Mouse (Mus musculus) thymus, adult 2 months (tissue): ENCODE measurements around the gene Hspb7. TPM values are rescaled to one million over a fixed set of nuclear protein-coding genes. Genes with fewer than 3 reads are reported as not detected.

Experiments used
- DNase-seq: peaks from one replicate; pipeline ENCODE4 v3.0.0; 2021
- H3K27ac ChIP-seq: fragments of 200-500 bp; 2 replicates; pipeline ENCODE4 v1.5.1; 2012; ENCODE audit warnings: low read length, control low read depth; ENCODE audit not compliant: control insufficient read depth, insufficient read depth
- H3K27me3 ChIP-seq: fragments of 200-500 bp; 2 replicates; pipeline ENCODE4 v1.6.1; 2012; ENCODE audit warnings: mild to moderate bottlenecking, low read length, moderate library complexity, mixed read lengths; ENCODE audit not compliant: control insufficient read depth, insufficient read depth
- H3K36me3 ChIP-seq: fragments of 200-500 bp; 2 replicates; pipeline ENCODE4 v1.6.1; 2012; ENCODE audit warnings: mild to moderate bottlenecking, low read length, moderate library complexity; ENCODE audit not compliant: control insufficient read depth, insufficient read depth
- H3K4me1 ChIP-seq: fragments of 200-500 bp; replicated peaks from 2 replicates; pipeline ENCODE4 v1.6.1; 2012; ENCODE audit warnings: low read length; ENCODE audit not compliant: control insufficient read depth, insufficient read depth
- H3K4me3 ChIP-seq: fragments of 200-500 bp; 2 replicates; pipeline ENCODE4 v1.5.1; 2012; ENCODE audit warnings: mild to moderate bottlenecking, low read length, control low read depth, moderate library complexity; ENCODE audit not compliant: control insufficient read depth, insufficient read depth
- CTCF ChIP-seq: fragments of 200-500 bp; IDR thresholded peaks from 2 replicates; pipeline ENCODE4 v1.5.1; 2012; ENCODE audit warnings: mild to moderate bottlenecking, control low read depth, low read length, moderate library complexity, borderline replicate concordance; ENCODE audit not compliant: control insufficient read depth, poor library complexity, insufficient read depth; ENCODE audit errors: extremely low read depth
- POLR2A ChIP-seq: fragments of 200-500 bp; IDR thresholded peaks from 2 replicates; pipeline ENCODE4 v1.6.1; 2012; ENCODE audit warnings: mild to moderate bottlenecking, low read length, control low read depth, moderate library complexity; ENCODE audit not compliant: control insufficient read depth, poor library complexity, insufficient read depth; ENCODE audit errors: extremely low read depth
- WGBS: fragments of 180-500 bp; shearing (Covaris S2); methylation state at CpG from one replicate; pipeline ENCODE4 v1.1.7; 2018; 5-methylcytosine and 5-hydroxymethylcytosine counted together
- polyA plus RNA-seq: library from polyadenylated mRNA; depleted of rRNA; stranded (reverse); fragments of >200 nt; gene quantifications from 2 replicates; pipeline ENCODE4 v1.2.3, GENCODE M21; 2012

Gene Hspb7
- polyA plus RNA-seq, 1 experiment = 36.2 TPM

DNA sequence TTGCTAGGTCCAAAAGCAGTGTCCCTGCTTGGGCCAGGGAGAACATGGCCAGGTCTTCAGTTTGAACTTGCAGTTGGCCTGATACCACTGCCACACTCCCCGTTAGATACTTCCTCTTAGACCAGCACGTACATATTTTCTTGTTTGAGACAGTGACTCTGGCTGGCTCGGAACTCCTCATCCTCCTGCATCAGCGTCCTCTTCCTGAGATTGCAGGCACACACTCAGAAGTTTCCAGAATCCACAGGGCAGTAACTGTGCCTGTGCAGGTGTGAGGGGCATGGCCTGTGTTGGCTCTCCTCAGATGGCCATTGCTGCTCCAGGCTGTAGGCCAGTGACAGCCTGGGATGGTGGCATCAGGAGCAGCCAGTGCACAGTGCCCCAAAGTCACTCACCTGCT, 39.9 kb downstream of the Hspb7 start:
- TF ChIP-seq POLR2A (no peak), CTCF (no peak)
- no peaks in the 10 kb centered on the region for H3K27me3 ChIP-seq
- H3K4me1 ChIP-seq = peaks cover 3% of the 10 kb centered on the region
- H3K4me3 ChIP-seq = no peak overlapping the region
- no peak overlapping the region for H3K27ac ChIP-seq
- no peak for DNase-seq
- WGBS = 84% methylated on average over 4 of the region's 4 CpGs
- H3K36me3 ChIP-seq = peaks cover 20% of the 10 kb centered on the region

DNA sequence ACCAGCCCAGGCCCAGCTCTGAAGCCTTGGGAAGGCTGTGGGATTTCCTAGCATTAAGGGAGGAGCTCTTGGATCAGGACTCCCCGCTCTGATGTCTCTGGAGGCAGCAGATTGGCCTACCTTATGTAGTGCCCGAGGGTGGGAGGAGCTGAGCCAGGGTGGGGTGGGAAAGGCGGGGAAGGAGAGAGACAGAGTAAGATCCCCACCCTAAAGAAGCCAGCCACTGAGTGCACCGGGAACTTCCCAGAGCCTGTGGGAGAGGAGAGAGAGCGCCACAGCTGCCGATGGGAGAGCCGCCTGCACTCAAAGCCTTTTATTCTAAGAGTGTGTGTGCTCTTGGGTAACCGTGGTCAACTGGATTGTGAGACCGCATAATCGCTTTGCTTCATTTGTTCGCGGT, 40.5 kb downstream of the Hspb7 start:
- 95% methylated on average over 12 of the region's 12 CpGs for WGBS

DNA sequence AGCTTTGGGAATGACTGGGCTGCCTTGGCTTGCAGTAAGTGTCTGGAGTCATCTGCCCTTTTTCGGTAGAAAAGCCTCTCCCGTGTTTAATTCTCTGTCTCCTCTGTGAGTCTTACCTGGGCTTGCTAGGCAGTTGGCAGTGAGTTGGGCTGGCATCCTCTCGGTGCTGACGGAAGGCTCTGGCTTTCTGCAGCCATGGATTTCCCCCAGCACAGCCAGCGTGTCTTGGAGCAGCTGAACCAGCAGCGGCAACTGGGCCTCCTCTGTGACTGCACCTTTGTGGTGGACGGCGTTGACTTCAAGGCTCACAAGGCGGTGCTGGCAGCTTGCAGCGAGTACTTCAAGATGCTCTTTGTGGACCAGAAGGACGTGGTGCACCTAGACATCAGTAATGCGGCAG, 41.0 kb downstream of the Hspb7 start:
- no peak for DNase-seq
- H3K4me3 ChIP-seq = no peak overlapping the region
- 95% methylated on average over 12 of the region's 12 CpGs for WGBS
- no peak overlapping the region for H3K27ac ChIP-seq
- H3K4me1 ChIP-seq = no peaks in the 10 kb centered on the region
- peaks cover 31% of the 10 kb centered on the region for H3K36me3 ChIP-seq
- no peak for TF ChIP-seq POLR2A
- TF ChIP-seq CTCF = no peak
- no peaks in the 10 kb centered on the region for H3K27me3 ChIP-seq

More for the DNA sequence above, 40.5 kb downstream of the Hspb7 start:
- Histone ChIP-seq H3K4me1 (no peaks in the 10 kb centered on the region), H3K27ac (no peak overlapping the region), H3K27me3 (no peaks in the 10 kb centered on the region), H3K4me3 (no peak overlapping the region), H3K36me3 (peaks cover 26% of the 10 kb centered on the region)
- DNase-seq = no peak
- TF ChIP-seq POLR2A (no peak), CTCF (no peak)

DNA sequence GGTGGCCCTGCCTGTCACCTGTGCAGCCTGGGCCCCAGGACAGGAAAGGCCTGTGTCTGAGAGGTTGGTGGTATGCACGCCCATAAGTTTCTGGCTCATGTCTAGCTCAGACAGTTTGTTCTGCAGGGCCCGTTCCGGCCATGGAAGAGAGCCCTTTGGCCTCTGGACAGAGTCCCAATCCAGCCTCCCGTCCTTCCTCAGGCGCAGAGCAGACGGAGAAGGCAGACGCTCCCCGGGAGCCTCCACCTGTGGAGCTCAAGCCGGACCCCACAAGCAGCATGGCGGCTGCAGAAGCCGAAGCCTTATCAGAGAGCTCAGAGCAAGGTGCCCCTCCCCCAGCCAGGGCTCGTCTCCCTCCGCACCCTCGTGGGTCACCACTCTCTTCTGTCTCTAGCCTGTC, 42.9 kb downstream of the Hspb7 start:
- Histone ChIP-seq H3K4me3 (no peak overlapping the region), H3K4me1 (no peaks in the 10 kb centered on the region), H3K36me3 (peaks cover 33% of the 10 kb centered on the region), H3K27ac (no peak overlapping the region), H3K27me3 (no peaks in the 10 kb centered on the region)
- no peak for TF ChIP-seq CTCF
- TF ChIP-seq POLR2A = no peak
- DNase-seq = no peak
- 98% methylated on average over 14 of the region's 14 CpGs for WGBS

DNA sequence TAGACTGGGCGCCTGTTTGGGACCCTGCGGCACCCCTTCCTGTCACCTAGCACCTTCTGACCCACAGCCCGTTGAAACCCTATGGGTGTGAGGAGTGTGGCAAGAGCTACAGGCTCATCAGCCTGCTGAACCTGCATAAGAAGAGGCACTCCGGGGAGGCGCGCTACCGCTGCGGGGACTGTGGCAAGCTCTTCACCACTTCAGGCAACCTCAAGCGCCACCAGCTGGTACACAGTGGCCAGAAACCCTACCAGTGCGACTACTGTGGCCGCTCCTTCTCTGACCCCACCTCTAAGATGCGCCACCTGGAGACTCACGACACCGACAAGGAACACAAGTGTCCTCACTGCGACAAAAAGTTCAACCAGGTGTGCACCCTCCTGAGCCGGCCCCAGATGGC, 44.1 kb downstream of the Hspb7 start:
- peaks cover 39% of the 10 kb centered on the region for H3K36me3 ChIP-seq
- WGBS = 94% methylated on average over 16 of the region's 16 CpGs

DNA sequence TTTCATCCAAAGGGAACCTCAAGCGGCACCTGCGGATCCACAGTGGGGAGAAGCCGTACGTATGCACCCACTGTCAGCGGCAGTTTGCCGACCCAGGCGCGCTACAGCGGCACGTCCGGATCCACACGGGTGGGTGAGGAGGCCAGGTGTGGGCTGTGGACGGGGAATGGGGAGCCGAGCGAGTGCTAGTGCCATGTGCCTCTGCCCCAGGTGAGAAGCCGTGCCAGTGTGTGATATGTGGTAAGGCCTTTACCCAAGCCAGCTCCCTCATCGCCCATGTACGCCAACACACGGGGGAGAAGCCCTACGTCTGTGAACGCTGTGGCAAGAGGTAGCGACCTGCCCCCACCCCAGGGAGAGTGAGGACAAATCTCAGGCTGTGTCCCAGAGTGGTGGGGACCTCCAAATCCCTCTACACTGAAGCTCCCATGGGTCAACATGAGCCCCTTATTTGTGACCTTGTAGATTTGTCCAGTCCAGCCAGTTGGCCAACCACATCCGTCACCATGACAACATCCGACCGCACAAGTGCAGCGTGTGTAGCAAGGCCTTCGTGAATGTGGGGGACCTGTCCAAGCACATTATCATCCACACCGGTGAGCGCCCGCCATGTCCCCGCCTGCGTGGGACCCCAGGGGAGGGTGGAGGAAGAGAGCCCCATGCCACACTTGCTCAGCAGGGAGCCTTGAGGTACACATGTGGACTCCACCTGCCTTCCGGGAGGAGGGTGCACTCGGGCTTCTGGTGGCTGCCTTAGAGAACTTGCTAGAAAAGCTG, 45.1 kb downstream of the Hspb7 start:
- no peak for DNase-seq
- TF ChIP-seq POLR2A (no peak), CTCF (no peak)
- no peak overlapping the region for H3K27ac ChIP-seq
- H3K4me3 ChIP-seq = no peak overlapping the region
- no peaks in the 10 kb centered on the region for H3K4me1 ChIP-seq
- 96% methylated on average over 34 of the region's 34 CpGs for WGBS
- H3K36me3 ChIP-seq = peaks cover 42% of the 10 kb centered on the region
- no peaks in the 10 kb centered on the region for H3K27me3 ChIP-seq

More for the DNA sequence above, 44.1 kb downstream of the Hspb7 start:
- no peak for TF ChIP-seq CTCF
- no peak for TF ChIP-seq POLR2A
- Histone ChIP-seq H3K4me3 (no peak overlapping the region), H3K4me1 (no peaks in the 10 kb centered on the region), H3K27ac (no peak overlapping the region), H3K27me3 (no peaks in the 10 kb centered on the region)
- DNase-seq = no peak
